Mouse (Mus musculus) MEL (cell line): ENCODE measurements around the gene Gstm7. TPM values are rescaled to one million over a fixed set of nuclear protein-coding genes. Genes with fewer than 3 reads are reported as not detected.
A peak's percentile ranks its signal among the peaks of the same experiment; 100 is the strongest.

Source experiments
- DNase-seq: peaks from one replicate; pipeline ENCODE4 v3.0.0; 2011; ENCODE audit warnings: low read depth, low spot score
- H3K27ac ChIP-seq: 2 replicates; pipeline ENCODE4 v1.5.1; 2012; ENCODE audit warnings: low read depth, mild to moderate bottlenecking, control low read depth, low read length, moderate library complexity; ENCODE audit not compliant: control insufficient read depth
- H3K27me3 ChIP-seq, 2 experiments: fragments of 150-350 bp in 1 of 2; sonication (generic) in 1 of 2; 2 replicates each; pipeline ENCODE4 v1.6.1; 2012; ENCODE audit warnings: low read length in 2 of 2, mild to moderate bottlenecking in 2 of 2, improper control_type of control experiment in 1 of 2, moderate library complexity in 1 of 2; ENCODE audit not compliant: insufficient read depth in 2 of 2, control insufficient read depth in 1 of 2
- H3K36me3 ChIP-seq, 2 experiments: 2 replicates each; pipeline ENCODE4 v1.6.1; 2012 to 2014; ENCODE audit warnings: low read length in 2 of 2, improper control_type of control experiment in 1 of 2, inconsistent platforms in 1 of 2, mild to moderate bottlenecking in 1 of 2; ENCODE audit not compliant: insufficient read depth in 2 of 2, control insufficient read depth in 1 of 2
- H3K4me1 ChIP-seq, 2 experiments: fragments of 150-350 bp in 1 of 2; sonication (generic) in 1 of 2; 2 replicates each; pipeline ENCODE4 v1.6.1; 2012; ENCODE audit warnings: low read length in 2 of 2, improper control_type of control experiment in 1 of 2, mild to moderate bottlenecking in 1 of 2; ENCODE audit not compliant: insufficient read depth in 2 of 2, control insufficient read depth in 1 of 2
- H3K4me3 ChIP-seq, 2 experiments: fragments of 150-350 bp in 1 of 2; sonication (generic) in 1 of 2; 2 replicates each; pipeline ENCODE4 v1.5.1; 2012; ENCODE audit warnings: low read depth in 2 of 2, low read length in 2 of 2, mild to moderate bottlenecking in 2 of 2, moderate library complexity in 2 of 2, control low read depth in 1 of 2, improper control_type of control experiment in 1 of 2; ENCODE audit not compliant: control insufficient read depth in 1 of 2, insufficient read depth in 1 of 2
- H3K79me2 ChIP-seq: 2 replicates; pipeline ENCODE4 v1.6.1; 2012; ENCODE audit warnings: mild to moderate bottlenecking, low read length, moderate library complexity; ENCODE audit not compliant: control insufficient read depth, poor library complexity, insufficient read depth
- H3K9ac ChIP-seq: 2 replicates; pipeline ENCODE4 v1.6.1; 2012; ENCODE audit warnings: low read depth, mild to moderate bottlenecking, control low read depth, low read length, moderate library complexity; ENCODE audit not compliant: control insufficient read depth, poor library complexity, severe bottlenecking
- H3K9me3 ChIP-seq: fragments of 150-350 bp; sonication (generic); replicated peaks from 2 replicates; pipeline ENCODE4 v1.6.1; 2012; ENCODE audit warnings: mild to moderate bottlenecking, low read length, improper control_type of control experiment, moderate library complexity; ENCODE audit not compliant: insufficient read depth
- BHLHE40 ChIP-seq: IDR thresholded peaks from 2 replicates; pipeline ENCODE4 v1.6.1; 2012; ENCODE audit warnings: low read depth, mild to moderate bottlenecking, inconsistent platforms, low read length, improper control_type of control experiment, borderline replicate concordance
- CHD1 ChIP-seq: IDR thresholded peaks from 2 replicates; pipeline ENCODE4 v1.6.1; 2012; ENCODE audit warnings: low read depth, mild to moderate bottlenecking, inconsistent platforms, low read length, improper control_type of control experiment
- CHD2 ChIP-seq: IDR thresholded peaks from 2 replicates; pipeline ENCODE4 v1.6.1; 2011; ENCODE audit warnings: low read length, improper control_type of control experiment
- CTCF ChIP-seq, 3 experiments: IDR thresholded peaks in 2 of 3; conservative IDR thresholded peaks in 1 of 3; 2 replicates each; pipeline ENCODE4 v1.5.1; 2011 to 2012; ENCODE audit warnings: low read length in 3 of 3, low read depth in 2 of 3, mild to moderate bottlenecking in 2 of 3, improper control_type of control experiment in 1 of 3, inconsistent platforms in 1 of 3, mixed read lengths in 1 of 3, moderate library complexity in 1 of 3; ENCODE audit not compliant: control insufficient read depth in 1 of 3, insufficient read depth in 1 of 3, poor library complexity in 1 of 3, severe bottlenecking in 1 of 3
- E2F4 ChIP-seq: IDR thresholded peaks from 2 replicates; pipeline ENCODE4 v1.6.1; 2011; ENCODE audit warnings: low read depth, low read length, improper control_type of control experiment, borderline replicate concordance
- ELF1 ChIP-seq: IDR thresholded peaks from 2 replicates; pipeline ENCODE4 v1.6.1; 2014; ENCODE audit warnings: low read depth, mild to moderate bottlenecking, inconsistent platforms, low read length, improper control_type of control experiment, moderate library complexity
- EP300 ChIP-seq, 2 experiments: IDR thresholded peaks; 2 replicates each; pipeline ENCODE4 v1.6.1; 2011; ENCODE audit warnings: improper control_type of control experiment in 2 of 2, low read length in 2 of 2, low read depth in 1 of 2, mild to moderate bottlenecking in 1 of 2
- ETS1 ChIP-seq: IDR thresholded peaks from 2 replicates; pipeline ENCODE4 v1.6.1; 2012; ENCODE audit warnings: low read depth, mild to moderate bottlenecking, inconsistent platforms, low read length, improper control_type of control experiment, moderate library complexity
- GATA1 ChIP-seq: IDR thresholded peaks from 2 replicates; pipeline ENCODE4 v1.6.1; 2011; ENCODE audit warnings: low read depth, low read length, improper control_type of control experiment
- HCFC1 ChIP-seq: IDR thresholded peaks from 2 replicates; pipeline ENCODE4 v1.6.1; 2012; ENCODE audit warnings: low read depth, mild to moderate bottlenecking, inconsistent platforms, low read length, improper control_type of control experiment, moderate library complexity
- JUND ChIP-seq: IDR thresholded peaks from 2 replicates; pipeline ENCODE4 v1.6.1; 2011; ENCODE audit warnings: low read depth, mild to moderate bottlenecking, improper control_type of control experiment, low read length
- KAT2A ChIP-seq: conservative IDR thresholded peaks from 2 replicates; pipeline ENCODE4 v1.6.1; 2012; ENCODE audit warnings: low read depth, low read length, improper control_type of control experiment, inconsistent platforms
- MAFK ChIP-seq: IDR thresholded peaks from 2 replicates; pipeline ENCODE4 v1.6.1; 2011; ENCODE audit warnings: low read depth, mild to moderate bottlenecking, low read length, improper control_type of control experiment, borderline replicate concordance
- MAX ChIP-seq: IDR thresholded peaks from 2 replicates; pipeline ENCODE4 v1.6.1; 2011; ENCODE audit warnings: low read length, improper control_type of control experiment
- MAZ ChIP-seq: IDR thresholded peaks from 2 replicates; pipeline ENCODE4 v1.6.1; 2012; ENCODE audit warnings: low read depth, mild to moderate bottlenecking, inconsistent platforms, low read length, improper control_type of control experiment
- MEF2A ChIP-seq: IDR thresholded peaks from 2 replicates; pipeline ENCODE4 v1.6.1; 2014; ENCODE audit warnings: low read depth, mild to moderate bottlenecking, inconsistent platforms, low read length, improper control_type of control experiment; ENCODE audit not compliant: poor library complexity, insufficient replicate concordance, severe bottlenecking; ENCODE audit errors: extremely low read depth
- MXI1 ChIP-seq: IDR thresholded peaks from 2 replicates; pipeline ENCODE4 v1.6.1; 2011; ENCODE audit warnings: mild to moderate bottlenecking, low read depth, low read length, improper control_type of control experiment
- MYB ChIP-seq: IDR thresholded peaks from 2 replicates; pipeline ENCODE4 v1.6.1; 2011; ENCODE audit warnings: mild to moderate bottlenecking, low read depth, low read length, improper control_type of control experiment
- MYC ChIP-seq: IDR thresholded peaks from 2 replicates; pipeline ENCODE4 v1.6.1; 2011; ENCODE audit warnings: low read depth, mild to moderate bottlenecking, low read length, improper control_type of control experiment, moderate library complexity
- NELFE ChIP-seq: IDR thresholded peaks from 2 replicates; pipeline ENCODE4 v1.6.1; 2011; ENCODE audit warnings: low read depth, low read length, improper control_type of control experiment
- NRF1 ChIP-seq: IDR thresholded peaks from 2 replicates; pipeline ENCODE4 v1.6.1; 2014; ENCODE audit warnings: low read depth, mild to moderate bottlenecking, inconsistent platforms, low read length, improper control_type of control experiment, moderate library complexity; ENCODE audit not compliant: poor library complexity, insufficient read depth, severe bottlenecking
- POLR2A ChIP-seq, 2 experiments: IDR thresholded peaks; 2 replicates each; pipeline ENCODE4 v1.6.1; 2011 to 2012; ENCODE audit warnings: low read length in 2 of 2, mild to moderate bottlenecking in 2 of 2, control low read depth in 1 of 2, improper control_type of control experiment in 1 of 2, low read depth in 1 of 2, moderate library complexity in 1 of 2; ENCODE audit not compliant: control insufficient read depth in 1 of 2, insufficient read depth in 1 of 2, poor library complexity in 1 of 2
- POLR2AphosphoS2 ChIP-seq: IDR thresholded peaks from 2 replicates; pipeline ENCODE4 v1.6.1; 2011; ENCODE audit warnings: low read length, improper control_type of control experiment
- POLR2AphosphoS5 ChIP-seq: IDR thresholded peaks from 2 replicates; pipeline ENCODE4 v1.6.1; 2012; ENCODE audit warnings: low read depth, borderline replicate concordance, mild to moderate bottlenecking, inconsistent platforms, low read length, moderate library complexity, mixed read lengths
- RAD21 ChIP-seq: IDR thresholded peaks from 2 replicates; pipeline ENCODE4 v1.6.1; 2011; ENCODE audit warnings: mild to moderate bottlenecking, low read depth, low read length, improper control_type of control experiment
- RCOR1 ChIP-seq: IDR thresholded peaks from 2 replicates; pipeline ENCODE4 v1.6.1; 2012; ENCODE audit warnings: low read depth, mild to moderate bottlenecking, inconsistent platforms, low read length, improper control_type of control experiment
- SIN3A ChIP-seq: IDR thresholded peaks from 2 replicates; pipeline ENCODE4 v1.6.1; 2012; ENCODE audit warnings: low read length, improper control_type of control experiment, inconsistent platforms
- SMC3 ChIP-seq: IDR thresholded peaks from 2 replicates; pipeline ENCODE4 v1.6.1; 2011; ENCODE audit warnings: low read depth, low read length, improper control_type of control experiment
- TAL1 ChIP-seq: IDR thresholded peaks from 2 replicates; pipeline ENCODE4 v1.6.1; 2012; ENCODE audit warnings: mild to moderate bottlenecking, inconsistent platforms, low read length, moderate library complexity, mixed read lengths
- TBP ChIP-seq: IDR thresholded peaks from 2 replicates; pipeline ENCODE4 v1.8.0; 2011; ENCODE audit warnings: low read depth, low read length, improper control_type of control experiment
- TCF12 ChIP-seq: IDR thresholded peaks from 2 replicates; pipeline ENCODE4 v1.6.1; 2014; ENCODE audit warnings: low read depth, mild to moderate bottlenecking, inconsistent platforms, low read length, improper control_type of control experiment, moderate library complexity
- UBTF ChIP-seq: IDR thresholded peaks from 2 replicates; pipeline ENCODE4 v1.6.1; 2012; ENCODE audit warnings: low read depth, mild to moderate bottlenecking, inconsistent platforms, low read length, improper control_type of control experiment, moderate library complexity, borderline replicate concordance; ENCODE audit not compliant: insufficient read depth
- USF1 ChIP-seq: IDR thresholded peaks from 2 replicates; pipeline ENCODE4 v1.6.1; 2014; ENCODE audit warnings: low read depth, mild to moderate bottlenecking, inconsistent platforms, low read length, improper control_type of control experiment, moderate library complexity
- USF2 ChIP-seq, 2 experiments: IDR thresholded peaks; 2 replicates each; pipeline ENCODE4 v1.6.1; 2011 to 2012; ENCODE audit warnings: improper control_type of control experiment in 2 of 2, low read length in 2 of 2, borderline replicate concordance in 1 of 2, inconsistent platforms in 1 of 2, low read depth in 1 of 2, mild to moderate bottlenecking in 1 of 2; ENCODE audit not compliant: insufficient read depth in 1 of 2
- ZC3H11A ChIP-seq: IDR thresholded peaks from 2 replicates; pipeline ENCODE4 v1.6.1; 2012; ENCODE audit warnings: low read depth, mild to moderate bottlenecking, inconsistent platforms, low read length, improper control_type of control experiment
- ZMIZ1 ChIP-seq: IDR thresholded peaks from 2 replicates; pipeline ENCODE4 v1.6.1; 2012; ENCODE audit warnings: low read depth, mild to moderate bottlenecking, inconsistent platforms, low read length, improper control_type of control experiment, moderate library complexity
- ZNF384 ChIP-seq: IDR thresholded peaks from 2 replicates; pipeline ENCODE4 v1.6.1; 2012; ENCODE audit warnings: low read depth, mild to moderate bottlenecking, inconsistent platforms, low read length, improper control_type of control experiment
- polyA plus RNA-seq, 2 experiments: library from polyadenylated mRNA; stranded (reverse) in 1 of 2; unstranded in 1 of 2; fragments of >175 nt in 1 of 2; fragments of >200 nt in 1 of 2; gene quantifications; 2 replicates each; pipeline versions ENCODE4 v1.2.1 to v1.2.4; 2012; ENCODE audit warnings: low replicate concordance in 2 of 2, low read depth in 1 of 2; ENCODE audit not compliant: insufficient read length in 2 of 2, insufficient read depth in 1 of 2, missing spikeins in 1 of 2
- total RNA-seq: library from RNA; depleted of rRNA; stranded (reverse); fragments of 300-350 nt; gene quantifications from 2 replicates; pipeline ENCODE4 v1.2.3, GENCODE M21; 2012; rRNA removed

Gstm7 gene
- total RNA-seq: 0.10 TPM in 1 of 2 replicates, not detected in the other
- under 1 TPM in 1 of 2 experiments, not detected in 1; 0.24 TPM for polyA plus RNA-seq

DNA sequence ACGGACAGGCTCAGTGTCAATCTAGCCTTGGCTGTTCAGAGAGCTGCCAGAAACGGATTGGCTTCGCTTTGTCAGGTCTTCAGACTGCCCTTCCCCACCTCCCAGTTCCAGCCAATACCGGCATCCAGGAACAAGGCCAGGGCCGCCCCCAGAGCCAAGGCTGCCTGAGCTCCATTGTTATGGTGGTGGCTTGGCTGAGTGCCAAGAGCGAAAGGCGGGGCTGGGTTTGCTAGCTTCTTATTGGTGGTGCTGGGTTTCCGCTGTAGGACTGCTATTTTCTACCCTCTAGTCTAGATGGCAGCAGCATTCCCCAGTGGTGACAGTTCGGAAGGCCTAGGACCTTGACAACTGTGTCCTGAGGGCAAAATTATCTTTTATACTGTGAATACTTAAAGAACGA is at the start of gene Gstm7:
Gstm7 (minus strand) TSS at position 148 of the 400 bp plus-strand sequence.
- no peaks in the 10 kb centered on the region for H3K79me2 ChIP-seq
- peaks cover 2 to 12% of the 10 kb centered on the region in 2 experiments; a peak in 2 of 4 replicates for H3K4me1 ChIP-seq
- peaks cover 0 to 4% of the 10 kb centered on the region in 2 experiments; a peak in 2 of 4 replicates for H3K36me3 ChIP-seq
- H3K27me3 ChIP-seq: peaks cover 0 to 1% of the 10 kb centered on the region in 2 experiments
- peak; percentile 96 for DNase-seq
- H3K4me3 ChIP-seq: peak within 1 kb of the TSS; percentile 40 to 49
- H3K9me3 ChIP-seq: no peaks in the 10 kb centered on the region
- no peak within 1 kb of the TSS for H3K27ac ChIP-seq
- H3K9ac ChIP-seq: 0 out of 2 replicates have a peak within 1 kb of the TSS, but pooled peaks have one; percentile 28
- TF ChIP-seq MEF2A (no peak), NELFE (no peak), POLR2A (IDR thresholded peaks at IDR 0.05; ENCODE audit: control insufficient read depth in 1 of 2, insufficient read depth in 1 of 2, low read depth in 1 of 2, low read length in 2 of 2, poor library complexity in 1 of 2) (no peak), TAL1 (no peak), JUND (no peak), MAX (no peak), MAFK (no peak), SMC3 (peak; percentile 28), USF1 (no peak), ZMIZ1 (no peak), ELF1 (peak; percentile 20; the same call in 1 of the 2 replicates), TBP (0 out of 2 replicates have a peak, but pooled peaks have one; percentile 12), ZC3H11A (no peak), POLR2AphosphoS2 (no peak), RAD21 (peak; percentile 31), BHLHE40 (no peak), MXI1 (no peak), UBTF (no peak), NRF1 (no peak), MAZ (no peak; the same call in 1 of the 2 replicates), USF2 (IDR thresholded peaks at IDR 0.05; ENCODE audit: borderline replicate concordance in 1 of 2, insufficient read depth in 1 of 2, low read depth in 1 of 2, low read length in 2 of 2) (no peak), GATA1 (no peak), CTCF (IDR thresholded peaks at IDR 0.05 in 2 of 3, conservative IDR thresholded peaks at IDR 0.05 in 1 of 3; ENCODE audit: control insufficient read depth in 1 of 3, insufficient read depth in 1 of 3, low read depth in 2 of 3, low read length in 3 of 3, poor library complexity in 1 of 3, severe bottlenecking in 1 of 3) (peak in 2 of 3 experiments; percentile 10 to 48; a peak in 2 of 6 replicates), CHD1 (no peak), SIN3A (peak; percentile 50), E2F4 (no peak), POLR2AphosphoS5 (no peak), MYB (no peak), EP300 (IDR thresholded peaks at IDR 0.05; ENCODE audit: low read depth in 1 of 2, low read length in 2 of 2) (no peak), ZNF384 (no peak), ETS1 (peak; percentile 16; the same call in 1 of the 2 replicates), RCOR1 (peak; percentile 18; the same call in 1 of the 2 replicates), HCFC1 (peak; percentile 32; the same call in 1 of the 2 replicates), MYC (no peak), CHD2 (no peak), KAT2A (no peak), TCF12 (no peak)
